ENCODE assay signal across 8 mouse cellular contexts in the genomic region with DNA sequence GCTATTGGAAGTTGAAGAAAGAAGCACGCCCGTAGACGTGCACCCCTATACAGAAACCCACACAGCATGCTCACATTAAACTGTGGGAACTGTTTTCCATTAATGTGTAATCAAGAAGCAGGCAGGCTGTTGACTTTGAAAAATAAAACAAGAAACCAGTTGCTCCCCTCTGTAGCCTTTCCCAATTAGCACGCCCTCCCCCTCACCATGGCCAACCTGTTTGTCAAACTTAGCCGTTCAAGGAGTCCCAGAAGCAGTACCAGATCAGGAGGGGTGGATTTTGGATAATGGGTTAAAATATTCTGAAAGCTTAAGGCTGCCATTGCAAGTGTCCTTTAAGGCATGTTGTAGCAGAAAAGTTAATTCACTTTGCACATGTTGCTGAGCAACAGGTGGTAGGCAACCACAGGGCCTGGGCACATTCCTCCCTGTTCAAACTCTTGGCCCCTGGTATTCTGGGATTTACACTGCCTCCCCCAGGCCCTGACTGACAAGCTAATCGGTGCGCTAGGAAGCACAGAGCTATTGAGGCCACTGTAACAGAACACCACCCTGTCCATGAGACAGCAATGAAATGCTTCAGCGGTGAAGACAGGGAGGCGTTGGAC.
A peak's percentile ranks its signal among the peaks of the same experiment; 100 is the strongest.
DNase-seq lines count a peak whose midpoint lies in the region; ATAC-seq and TF ChIP-seq lines count a peak whose summit lies in the region.

No protein-coding gene starts in this region.

- no peak for ATAC-seq in erythroid progenitor cell, adult 5-6 weeks (replicated peaks; ENCODE audit: low FRiP score, poor library complexity, severe bottlenecking)

- H3K27ac ChIP-seq in layer of hippocampus, adult 2 months = no peak overlapping the region

- intact Hi-C loops in heart, postnatal 25 days (cut with DNase I) = no loop called here

- no peak overlapping the region for H3K4me3 ChIP-seq in layer of hippocampus, adult 2 months

- peak; percentile 28 to 43 for DNase-seq in heart, adult 18-20 months
- DNase-seq in heart, postnatal 25 days (ENCODE audit: low spot score) = no peak
- DNase-seq in R1 (ENCODE audit: low read depth, low spot score) = peak; percentile 7
- DNase-seq in gastrocnemius, postnatal 25 days = peak; percentile 60
- DNase-seq in kidney, postnatal 4 days = peak; percentile 53 to 73
- DNase-seq in layer of hippocampus, adult 2 months (ENCODE audit: low spot score in 2 of 2) = no peak
- no peak for DNase-seq in cerebellum, adult 11-12 months

- no peak for TF ChIP-seq CTCF in layer of hippocampus, adult 2 months (conservative IDR thresholded peaks at IDR 0.05)

Comparison
In these comparisons a context has a peak if more than half of its experiments do, and no peak if none do; other contexts are left out.
1. DNase-seq: peak in heart, adult 18-20 months (2 of 2), R1 (single experiment), gastrocnemius, postnatal 25 days (single experiment) and kidney, postnatal 4 days (2 of 2); none in heart, postnatal 25 days (single experiment), layer of hippocampus, adult 2 months (0 of 2) and cerebellum, adult 11-12 months (single experiment).